Mouse (Mus musculus): ENCODE measurements at regions not wholly inside any gene's neighbourhood (a gene's known extent, or its start where the extent isn't known, plus 50 kb on each side); places are given as distances from the start of the nearest gene placed in this dataset.

DNA sequence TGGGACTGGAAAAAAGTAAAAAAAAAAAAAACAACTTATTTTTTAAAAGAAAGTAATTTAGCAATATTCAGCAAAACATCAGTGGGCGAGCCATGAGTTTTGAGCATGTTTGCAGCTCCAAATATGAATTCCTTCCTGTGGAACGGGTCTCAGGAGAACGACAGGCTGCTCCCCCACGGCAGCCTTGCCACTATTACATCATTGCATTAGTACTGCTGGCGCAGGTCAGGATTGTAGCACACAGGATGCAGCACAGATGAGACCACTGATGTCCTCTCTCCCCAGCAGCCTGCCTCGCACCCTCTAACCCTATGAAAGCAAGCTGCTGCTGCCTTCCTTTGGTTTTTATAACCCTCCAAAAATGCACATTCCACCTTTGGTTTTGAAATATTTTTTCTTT lies 121.7 kb downstream of the Chic2 start:
- TF ChIP-seq CTCF (IDR thresholded peaks at IDR 0.05; ENCODE audit: borderline replicate concordance, insufficient read depth, low read length) (no peak), POLR2A (IDR thresholded peaks at IDR 0.05; ENCODE audit: low read depth, low read length) (no peak)

Data from embryonic fibroblast, embryonic 13.5 days (primary cell).